Mouse (Mus musculus) c-Kit-positive CD71-positive TER-119-negative erythroid progenitor cells, embryonic 14.5 days (primary cell): ENCODE measurements around the gene Irf8.
"Not testable (repeated sequence)": the region's sequence is repeated elsewhere in the genome, so short reads cannot be mapped to it uniquely, and the experiment has no call there.

Experiments used
- DNase-seq: peaks from one replicate; pipeline ENCODE4 v3.0.0-alpha.2; 2013; ENCODE audit warnings: low read depth

Irf8 gene

DNA sequence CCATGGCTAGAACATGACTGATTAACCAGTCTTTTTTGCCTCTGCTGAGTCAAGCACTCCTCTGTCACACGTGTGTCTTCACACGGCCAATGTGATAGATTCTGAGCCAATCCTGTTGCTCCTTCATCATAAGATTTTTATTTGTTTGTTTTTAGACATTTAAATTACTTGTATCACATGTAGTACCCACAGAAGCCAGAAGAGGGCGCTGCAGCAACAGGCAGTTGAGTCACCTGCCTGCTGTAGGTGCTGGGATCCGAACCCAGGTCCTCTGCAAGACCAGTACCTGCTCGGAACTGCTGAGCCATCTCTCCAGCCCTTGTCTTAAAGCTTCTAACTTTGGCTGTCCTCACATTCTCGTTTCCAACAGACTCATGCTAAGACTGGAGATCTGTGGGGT lies 13.1 kb upstream of the Irf8 start:
- no peak for DNase-seq

DNA sequence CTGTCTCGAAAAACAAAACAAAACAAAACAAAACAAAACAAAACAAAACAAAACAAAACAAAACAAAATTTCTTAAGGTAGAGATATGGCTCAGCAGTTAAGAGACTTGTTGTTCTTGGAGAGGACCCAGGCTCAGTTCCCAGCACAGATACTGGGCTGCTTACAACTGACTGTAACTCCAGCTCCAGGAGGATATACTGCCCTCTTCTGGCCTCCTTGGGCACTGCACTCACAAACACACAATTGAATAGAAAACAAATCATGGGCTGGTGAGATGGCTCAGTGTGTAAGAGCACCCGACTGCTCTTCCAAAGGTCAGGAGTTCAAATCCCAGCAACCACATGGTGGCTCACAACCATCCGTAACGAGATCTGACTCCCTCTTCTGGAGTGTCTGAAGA lies 12.1 kb upstream of the Irf8 start:
- not testable (repeated sequence) for DNase-seq

DNA sequence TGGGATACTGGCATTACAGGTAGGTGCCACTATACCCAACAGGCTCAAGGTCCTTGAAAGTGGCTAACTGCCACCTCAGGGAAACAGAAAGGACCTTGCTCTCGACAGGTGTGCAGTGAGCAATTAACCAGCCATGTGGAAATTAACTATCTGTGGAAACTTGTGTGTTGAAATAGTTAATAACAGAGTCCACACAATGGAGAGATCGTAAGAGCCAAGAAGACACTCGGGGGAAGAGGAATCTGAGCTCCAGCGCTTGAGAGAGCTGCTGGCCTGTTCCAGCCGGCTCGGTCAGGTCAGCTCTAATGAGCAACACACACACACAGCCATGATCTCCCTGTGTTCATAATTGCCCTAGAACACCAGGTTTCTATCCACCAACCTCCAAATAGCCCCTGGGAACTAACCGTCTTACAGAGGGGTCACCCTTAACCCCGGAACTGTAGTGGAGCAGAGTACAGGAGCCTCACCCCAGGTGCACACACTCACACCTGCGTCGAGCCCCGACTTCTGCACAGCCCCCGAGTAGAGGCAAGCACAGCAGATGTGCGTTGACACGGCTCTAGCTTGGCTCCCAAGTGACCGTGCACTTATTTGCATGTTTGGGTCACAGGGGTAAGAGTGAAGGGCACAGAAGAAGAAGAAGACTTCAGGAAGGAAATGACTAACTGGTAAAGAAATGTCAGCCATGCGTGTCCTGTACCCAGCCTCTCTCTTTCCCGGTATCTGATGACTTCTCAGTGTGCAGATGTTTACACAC lies 11.2 kb upstream of the Irf8 start:
- no peak for DNase-seq

DNA sequence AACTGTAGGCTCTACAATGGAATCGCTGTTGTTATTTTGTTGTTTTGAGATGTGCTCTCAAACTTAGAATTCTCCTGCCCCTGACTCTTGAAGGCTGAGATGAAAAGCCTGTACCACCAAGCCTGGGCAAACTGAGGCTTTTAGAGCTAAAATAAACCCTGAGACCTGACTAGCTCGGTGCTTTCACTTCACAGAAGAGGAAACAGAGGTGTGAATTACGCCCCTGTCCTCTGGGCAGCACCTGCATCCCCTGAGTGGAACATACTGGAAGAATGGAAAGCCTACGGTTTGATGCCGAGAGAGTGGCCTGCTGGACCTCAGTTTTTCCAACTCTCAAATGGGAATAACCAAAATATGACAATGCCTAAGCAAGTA lies 10.6 kb upstream of the Irf8 start:
- no peak for DNase-seq

DNA sequence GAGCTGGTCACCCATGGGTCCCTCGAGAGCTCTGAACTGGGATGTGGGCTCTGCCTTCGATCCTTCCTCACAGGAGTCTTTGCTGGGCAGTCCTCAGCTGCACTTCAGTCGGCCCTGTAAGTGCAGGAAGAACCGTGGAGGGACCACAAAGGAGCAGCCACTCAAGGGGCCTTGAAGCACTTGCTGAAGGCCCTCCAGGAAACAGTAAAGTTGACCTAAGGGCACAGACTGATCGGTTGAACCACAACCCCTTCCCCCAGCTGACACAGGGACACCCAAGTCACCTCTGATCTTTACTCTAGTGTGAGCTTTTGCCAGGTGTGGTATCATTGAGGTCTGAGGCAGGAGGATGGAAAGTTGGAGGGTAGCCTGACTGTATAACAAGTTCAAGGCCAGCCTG lies 10.1 kb upstream of the Irf8 start:
- no peak for DNase-seq

DNA sequence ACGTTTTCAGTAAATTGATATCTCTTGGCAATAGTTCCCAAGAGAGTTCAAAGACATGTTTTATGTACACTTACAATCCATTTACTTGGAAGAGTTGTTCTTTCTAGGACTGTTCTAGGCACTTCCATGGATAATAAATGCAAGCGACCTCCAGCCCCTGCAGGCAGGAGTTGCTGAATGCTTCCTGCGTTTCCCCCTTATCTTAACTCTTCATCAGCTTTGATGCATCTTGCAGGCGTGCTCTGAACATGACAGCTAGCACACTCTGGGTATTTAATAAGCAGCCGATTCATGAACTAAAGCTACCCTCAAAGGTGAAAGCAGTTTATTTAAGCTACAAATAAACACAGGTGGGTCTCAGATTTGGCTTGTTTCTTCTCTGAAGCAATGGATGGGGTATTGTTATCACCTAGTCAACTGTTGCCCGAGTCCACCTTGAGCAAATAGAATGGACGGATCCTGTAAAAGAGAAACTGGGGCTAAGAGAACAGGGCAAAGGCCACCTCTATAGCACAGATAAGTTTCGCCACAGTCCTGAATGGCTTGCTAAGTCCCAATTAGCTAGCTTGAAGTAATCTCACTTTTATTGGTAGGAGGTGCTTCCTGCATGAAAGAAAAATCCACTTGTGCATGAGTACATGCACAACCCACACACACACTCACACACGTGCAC lies 7.5 kb upstream of the Irf8 start:
- DNase-seq, result no peak

DNA sequence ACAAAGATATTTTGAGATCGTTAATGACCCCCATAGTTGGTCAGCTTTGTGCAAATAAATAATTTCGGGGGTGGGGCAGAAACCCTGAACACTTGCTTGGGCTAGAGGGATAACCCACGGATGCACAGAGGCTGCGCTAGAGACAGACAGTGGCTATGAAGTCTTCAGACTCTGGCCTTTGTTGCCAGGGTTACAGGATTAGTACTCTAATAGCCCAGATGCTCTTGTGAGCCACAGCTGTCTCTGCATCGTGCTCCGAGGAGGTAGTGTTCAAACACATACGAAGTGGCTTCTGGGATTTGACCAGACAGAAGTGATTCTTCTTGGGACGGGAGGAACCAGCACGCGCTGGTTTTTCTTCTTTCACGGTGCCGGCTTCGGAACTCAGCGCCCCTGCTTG lies 4.6 kb upstream of the Irf8 start:
- DNase-seq, result no peak

DNA sequence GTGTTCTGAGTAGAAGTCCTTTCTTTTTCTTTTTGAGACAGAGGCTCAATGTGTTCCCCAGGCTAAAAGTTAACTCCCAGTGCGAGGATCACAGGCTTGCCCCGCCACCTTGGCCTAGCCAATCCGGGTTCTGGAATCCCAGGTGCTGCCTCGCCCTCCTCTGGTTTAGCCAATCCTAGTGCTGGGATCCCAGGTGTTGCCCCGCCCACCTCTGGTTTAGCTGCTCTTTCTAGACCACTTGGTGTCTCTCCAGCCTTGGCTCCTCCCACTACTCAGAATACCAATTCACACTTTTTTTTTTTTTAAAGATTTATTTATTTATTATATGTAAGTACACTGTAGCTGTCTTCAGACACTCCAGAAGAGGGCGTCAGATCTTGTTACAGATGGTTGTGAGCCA lies 4.1 kb upstream of the Irf8 start:
- DNase-seq, result no peak

DNA sequence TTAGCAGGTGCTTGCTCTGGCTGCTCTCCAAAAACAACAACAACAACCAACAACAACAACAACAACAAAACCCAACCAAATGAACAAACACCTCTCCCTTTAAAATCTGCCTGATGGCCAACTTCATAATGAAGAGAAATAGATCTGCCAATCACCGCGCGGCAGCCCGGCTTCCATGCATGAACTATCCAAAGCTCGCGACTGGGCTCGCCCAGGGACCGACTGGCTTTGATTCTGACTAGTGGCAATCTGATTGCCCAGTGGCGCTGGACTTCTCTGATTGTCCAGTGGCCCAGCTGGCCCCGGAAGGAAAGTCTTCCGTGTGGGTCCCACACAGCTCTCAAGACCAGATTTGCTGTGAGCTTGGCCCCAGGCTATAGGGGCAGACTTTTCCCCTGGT lies 328 bp downstream of the Irf8 start:
- DNase-seq, result no peak

DNA sequence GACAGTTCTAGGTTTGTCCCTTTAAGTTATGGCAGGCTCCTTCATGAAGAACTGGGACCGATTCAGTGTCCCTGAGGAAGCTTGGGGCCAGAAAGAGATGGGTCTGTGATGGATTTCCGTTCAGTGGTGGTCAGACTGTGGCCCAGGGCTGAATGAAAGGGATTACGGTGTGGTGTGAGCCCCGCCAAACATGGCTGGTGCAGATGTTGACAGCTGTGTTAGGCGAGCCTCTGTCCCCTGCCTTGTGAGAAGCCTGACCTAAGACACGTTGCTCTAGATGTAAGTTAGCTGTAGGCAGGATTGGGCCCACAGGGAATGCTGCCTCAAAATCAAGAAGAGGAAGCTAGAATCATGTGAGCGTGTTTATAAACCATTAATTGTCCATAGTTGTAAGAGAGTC lies 1.0 kb downstream of the Irf8 start:
- DNase-seq, result no peak

DNA sequence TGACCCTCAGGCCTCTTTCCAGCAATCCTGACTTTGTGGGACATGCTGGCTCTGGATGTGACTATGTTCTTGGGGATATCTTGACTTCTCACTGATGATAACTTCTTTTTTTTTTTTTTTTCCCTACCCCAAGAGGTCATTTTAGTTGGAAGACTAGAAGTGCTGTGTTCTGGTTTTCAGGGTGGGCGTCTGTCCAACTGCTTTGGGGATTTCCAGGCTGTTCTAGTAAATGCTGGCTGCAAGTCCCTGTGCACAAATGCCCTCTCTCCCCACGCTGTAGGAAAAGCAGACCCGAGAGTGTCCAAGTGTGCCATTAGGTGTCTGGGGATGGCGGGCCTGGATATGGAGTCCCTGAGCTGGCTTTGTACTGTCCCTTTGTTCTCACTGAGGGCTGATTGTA lies 2.6 kb downstream of the Irf8 start:
- DNase-seq, result no peak

DNA sequence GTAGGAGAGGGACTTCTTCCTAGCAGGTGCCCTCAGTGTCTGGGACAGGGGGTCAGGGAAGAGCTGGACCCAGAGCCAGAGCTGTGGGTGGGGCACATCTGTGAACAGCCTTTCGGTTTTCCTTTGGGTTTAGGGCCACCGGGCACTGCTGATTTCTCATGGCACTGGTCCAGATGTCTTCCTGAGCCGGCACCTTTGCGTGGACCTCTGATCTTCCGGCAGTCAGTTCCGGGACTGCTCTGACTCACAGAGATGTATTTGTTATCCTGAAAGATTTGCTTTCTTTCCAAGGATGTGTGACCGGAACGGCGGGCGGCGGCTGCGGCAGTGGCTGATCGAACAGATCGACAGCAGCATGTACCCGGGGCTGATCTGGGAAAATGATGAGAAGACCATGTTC lies 3.4 kb downstream of the Irf8 start:
- DNase-seq, result no peak

DNA sequence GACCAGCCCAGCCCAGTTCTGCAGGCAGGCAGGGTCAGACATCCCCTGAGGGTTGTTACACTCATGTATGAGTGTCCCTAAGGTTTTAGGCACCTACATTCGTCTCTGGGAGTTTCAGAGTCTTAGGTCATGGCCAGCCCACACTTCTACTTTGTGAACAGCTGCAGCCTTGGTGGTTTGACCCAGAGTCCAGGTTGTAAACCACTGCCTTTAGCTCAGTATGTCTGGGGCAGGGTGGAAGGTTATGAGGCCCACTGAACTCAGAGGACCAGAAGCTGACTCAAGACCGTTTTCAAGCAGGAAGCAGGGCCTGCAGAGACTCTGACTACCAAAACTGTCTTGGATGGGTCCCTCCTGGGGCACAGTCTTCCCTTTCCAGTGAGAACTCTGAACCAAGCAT lies 4.4 kb downstream of the Irf8 start:
- DNase-seq, result no peak

DNA sequence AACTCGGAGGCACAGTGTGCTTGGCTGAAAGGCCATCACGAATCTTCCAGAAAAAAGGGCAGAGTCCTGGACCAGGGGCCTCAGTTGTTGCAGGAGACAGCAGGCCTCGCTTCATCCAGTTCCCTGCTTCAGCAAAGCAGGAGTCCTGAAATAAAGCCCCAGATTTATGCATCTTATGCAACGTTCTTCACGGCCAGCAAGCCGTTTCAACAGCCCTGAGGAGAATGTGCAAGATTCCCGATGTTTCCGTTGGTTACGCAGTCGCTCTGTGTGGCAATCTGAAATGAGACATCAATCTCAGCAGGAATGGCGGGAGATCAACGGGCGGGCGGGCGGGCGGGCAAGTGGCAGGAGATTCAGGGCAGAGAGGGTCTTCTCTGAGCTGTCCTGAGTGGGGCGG lies 4.8 kb downstream of the Irf8 start:
- DNase-seq, result no peak

DNA sequence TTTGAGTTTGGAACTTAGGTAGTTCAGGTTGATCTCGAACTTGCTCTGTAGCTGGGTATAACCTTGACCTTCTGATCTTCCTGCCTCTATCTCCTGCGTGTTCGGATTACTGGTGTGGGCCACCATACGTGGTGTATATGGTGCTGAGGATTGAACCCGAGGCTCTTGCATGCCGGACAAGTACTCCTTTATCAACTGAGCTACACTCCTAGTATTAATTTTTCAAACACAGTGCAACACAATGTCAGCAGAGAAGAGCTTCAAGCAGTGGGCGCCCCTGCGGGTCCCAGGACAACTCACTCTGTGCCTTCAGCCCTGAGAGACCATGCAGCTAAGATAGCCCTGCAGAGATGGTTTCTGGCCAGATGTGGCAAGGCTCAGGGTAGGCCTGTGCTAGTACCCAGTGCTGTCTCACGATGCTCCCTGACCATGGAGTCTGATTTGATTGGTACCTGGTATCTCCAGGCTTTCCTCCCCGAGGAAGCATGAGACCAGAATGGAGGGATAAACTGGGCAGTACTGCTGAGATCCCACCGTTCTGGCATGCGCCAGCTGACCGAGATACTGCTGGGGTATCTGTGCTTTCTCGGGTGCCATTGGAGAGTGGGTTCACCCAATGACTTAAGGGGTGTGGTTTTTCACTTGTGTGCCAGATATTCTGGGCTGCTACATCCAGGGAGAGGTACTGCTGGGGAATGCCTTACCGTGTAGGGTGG lies 5.8 kb downstream of the Irf8 start:
- DNase-seq, result no peak

DNA sequence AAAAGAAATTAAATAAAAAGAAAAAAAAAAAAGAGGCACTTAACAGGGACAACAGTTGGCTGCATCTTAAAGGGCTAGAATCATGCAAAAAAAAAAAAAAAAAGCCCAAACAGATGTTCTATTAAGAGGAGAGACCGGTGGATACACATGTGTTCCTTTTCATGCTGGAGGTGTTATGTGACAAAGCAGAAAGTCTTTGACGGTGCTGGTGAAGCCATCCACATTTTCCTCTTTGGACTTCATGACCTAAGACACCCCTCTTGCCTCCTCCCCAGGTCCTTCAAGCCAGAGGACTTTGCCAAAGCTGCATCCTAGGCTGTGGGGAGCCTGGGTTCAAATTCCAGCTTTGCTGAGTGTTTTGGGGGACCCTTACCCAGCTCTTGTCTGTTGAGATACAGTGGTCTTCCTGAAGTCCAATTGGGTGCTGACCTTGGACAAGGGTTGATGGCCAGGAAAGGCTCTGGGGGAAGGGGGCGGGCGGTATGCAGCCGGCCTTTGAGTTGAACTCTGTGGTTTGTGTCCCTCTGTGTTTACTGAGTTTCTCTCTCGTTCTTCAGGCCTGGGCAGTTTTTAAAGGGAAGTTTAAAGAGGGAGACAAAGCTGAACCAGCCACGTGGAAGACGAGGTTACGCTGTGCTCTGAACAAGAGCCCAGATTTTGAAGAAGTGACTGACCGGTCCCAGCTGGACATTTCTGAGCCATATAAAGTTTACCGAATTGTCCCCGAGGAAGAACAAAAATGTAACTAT lies 7.2 kb downstream of the Irf8 start:
- DNase-seq, result no peak

DNA sequence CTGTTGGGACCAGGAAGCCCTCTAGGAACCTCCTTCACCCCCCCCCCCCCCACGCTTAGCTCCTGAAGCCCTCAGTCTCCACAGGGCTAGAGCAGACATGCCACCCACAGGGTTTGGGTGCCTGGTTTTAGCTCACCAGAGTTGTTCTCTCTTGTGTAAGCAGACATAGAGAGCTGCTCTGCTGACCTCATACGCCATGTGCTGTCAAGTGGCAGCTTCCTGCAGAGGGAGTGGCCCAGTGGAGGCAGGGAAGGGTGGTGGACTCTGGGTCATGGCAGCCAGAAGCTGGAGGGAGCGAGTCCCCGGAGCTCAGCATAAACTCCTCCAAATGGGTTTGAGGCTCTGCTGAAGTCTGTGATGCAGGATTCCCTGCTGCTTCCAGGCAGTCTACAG lies 7.7 kb downstream of the Irf8 start:
- DNase-seq, result no peak

DNA sequence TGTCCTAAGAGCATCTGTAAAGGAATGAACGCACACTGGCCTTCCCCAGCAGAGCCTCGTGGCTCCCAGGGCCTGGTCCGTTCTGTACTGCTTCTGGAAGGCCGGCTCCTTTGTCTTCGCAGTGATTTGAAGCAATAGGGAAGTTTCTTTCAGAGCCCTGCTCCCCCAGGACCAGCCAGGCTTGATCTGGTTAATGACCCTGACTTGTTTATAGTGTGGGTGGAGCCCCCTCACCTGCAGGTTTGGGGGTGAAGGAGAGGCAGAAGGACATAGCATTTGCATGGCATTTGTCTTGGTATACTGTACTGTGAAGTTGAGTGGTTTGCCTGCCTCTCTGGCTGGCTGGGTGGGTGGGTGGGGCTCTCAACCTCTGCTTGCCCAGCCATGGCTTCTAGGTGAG lies 8.3 kb downstream of the Irf8 start:
- no peak for DNase-seq

DNA sequence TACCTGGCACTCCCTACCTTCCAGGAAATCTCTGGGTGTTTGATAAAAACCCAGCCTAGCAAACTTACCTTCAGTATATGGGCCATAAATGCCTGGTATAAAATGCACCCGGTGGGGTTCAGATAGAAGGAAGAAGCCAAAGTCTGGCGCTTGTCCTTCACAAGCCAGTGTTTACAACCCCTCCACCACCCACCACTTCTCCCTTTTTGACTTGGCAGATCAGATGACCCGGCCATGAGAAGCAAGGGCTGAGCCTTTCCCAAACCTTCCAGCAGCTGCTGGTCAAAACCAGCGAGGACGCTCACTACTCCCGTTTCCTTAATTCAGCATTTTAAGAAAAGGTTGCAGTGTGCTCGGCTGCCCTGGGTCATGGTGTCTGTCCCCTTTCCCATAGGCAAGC lies 9.1 kb downstream of the Irf8 start:
- no peak for DNase-seq

DNA sequence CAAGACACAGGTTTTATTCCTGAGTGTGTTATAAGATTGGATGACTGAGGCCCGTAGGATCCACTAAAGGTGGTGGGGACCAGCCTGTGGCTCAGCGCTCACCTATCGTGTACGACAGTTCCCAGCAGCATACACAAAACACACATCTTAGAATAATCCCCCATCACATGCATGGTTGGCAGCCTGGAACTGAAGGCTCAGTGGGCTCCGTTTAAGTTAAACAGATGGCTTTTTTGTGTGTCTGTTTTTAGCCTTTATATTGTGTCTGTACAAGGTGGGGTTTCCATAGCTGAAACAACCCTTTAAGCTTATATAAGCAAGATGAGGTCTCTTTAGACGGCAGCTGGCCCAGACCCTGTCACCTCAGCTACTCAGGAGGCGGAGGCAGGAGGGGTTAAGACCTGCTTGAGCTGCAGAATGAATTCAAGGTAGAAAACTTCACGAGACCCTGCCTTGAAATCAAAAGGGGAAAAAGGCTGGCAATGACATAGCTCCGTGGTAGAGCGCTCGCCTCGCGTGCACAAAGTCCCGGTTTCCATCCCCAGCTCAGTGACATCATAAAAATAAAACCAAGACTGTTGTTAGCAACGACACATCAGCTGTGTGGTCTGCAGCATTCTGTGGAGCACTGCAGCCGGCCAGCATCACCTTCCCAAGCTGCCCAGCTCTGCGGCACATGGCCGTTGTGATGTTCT lies 10.0 kb downstream of the Irf8 start:
- DNase-seq, result no peak

DNA sequence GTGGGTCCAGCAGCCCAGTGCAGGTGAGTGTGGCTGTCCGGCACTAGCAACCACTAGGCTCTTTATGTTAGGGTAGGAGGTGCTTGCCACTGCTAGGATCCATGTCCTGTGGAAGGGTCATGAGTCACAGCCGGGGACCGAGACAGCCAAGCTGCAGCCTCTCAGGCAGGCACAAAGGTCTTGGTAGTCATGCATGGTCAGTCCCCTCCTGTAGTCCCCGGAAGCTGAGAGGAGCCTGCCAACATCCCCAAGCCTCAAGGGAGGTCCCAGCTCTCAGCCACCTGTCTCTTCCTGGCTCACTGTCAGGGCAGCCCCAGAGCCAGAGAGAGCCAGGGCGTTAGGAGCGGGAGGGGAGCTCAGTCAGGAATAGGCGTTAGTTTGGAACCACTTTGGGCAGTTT lies 11.1 kb downstream of the Irf8 start:
- no peak for DNase-seq

DNA sequence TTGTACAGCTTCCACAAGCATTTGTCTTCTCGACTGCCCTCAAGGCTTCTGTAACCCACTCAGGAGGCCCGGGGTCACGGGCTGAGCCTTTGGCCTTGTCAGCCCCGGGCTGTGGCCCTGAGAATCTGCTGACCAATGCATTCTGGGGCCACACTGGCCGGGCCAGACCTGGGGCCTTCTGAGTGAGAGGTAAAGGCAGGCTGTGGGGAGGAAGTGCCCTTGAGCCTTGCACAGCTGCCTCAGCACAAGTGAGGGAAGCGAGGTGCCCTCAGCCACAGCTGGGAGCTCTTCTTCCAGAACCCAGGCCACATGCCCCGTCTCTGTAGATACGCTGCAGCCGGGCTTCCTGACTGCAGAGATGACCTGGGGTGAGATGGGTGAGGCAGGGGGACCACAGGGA lies 14.5 kb downstream of the Irf8 start:
- no peak for DNase-seq
